Mouse (Mus musculus) neural tube, embryonic 11.5 days (tissue): ENCODE measurements around the gene Spice1. TPM values are rescaled to one million over a fixed set of nuclear protein-coding genes. Genes with fewer than 3 reads are reported as not detected.

Experiments
- ATAC-seq: fragments of 200-750 bp; cut with Nextera tagmentation; 2 replicates; pipeline ENCODE4 v1.8.0; 2017; ENCODE audit warnings: moderate number of reproducible peaks, mild to moderate bottlenecking, moderate TSS enrichment, moderate library complexity; ENCODE audit not compliant: insufficient read depth, low FRiP score, low TSS enrichment
- DNase-seq: peaks from one replicate; pipeline ENCODE4 v3.0.0-alpha.2; 2015; ENCODE audit warnings: low spot score
- H3K27ac ChIP-seq: fragments of 300-500 bp; sonication (generic); 2 replicates; pipeline ENCODE4 v1.5.1; 2014; ENCODE audit warnings: low read depth, mild to moderate bottlenecking, low read length
- H3K27me3 ChIP-seq: fragments of 300-500 bp; sonication (generic); 2 replicates; pipeline ENCODE4 v1.6.1; 2014; ENCODE audit warnings: mild to moderate bottlenecking, low read length, mixed read lengths; ENCODE audit not compliant: control insufficient read depth, insufficient read depth
- H3K36me3 ChIP-seq: fragments of 300-500 bp; sonication (generic); 2 replicates; pipeline ENCODE4 v1.6.1; 2014; ENCODE audit warnings: mild to moderate bottlenecking, low read length, moderate library complexity, mixed read lengths; ENCODE audit not compliant: control insufficient read depth, insufficient read depth
- H3K4me1 ChIP-seq: fragments of 300-500 bp; sonication (generic); 2 replicates; pipeline ENCODE4 v1.6.1; 2014; ENCODE audit warnings: low read length, mixed read lengths; ENCODE audit not compliant: control insufficient read depth, insufficient read depth
- H3K4me2 ChIP-seq: fragments of 300-500 bp; sonication (generic); 2 replicates; pipeline ENCODE4 v1.6.1; 2014; ENCODE audit warnings: low read depth, mild to moderate bottlenecking, moderate library complexity
- H3K4me3 ChIP-seq: fragments of 300-500 bp; sonication (generic); 2 replicates; pipeline ENCODE4 v1.5.1; 2014; ENCODE audit warnings: low read depth, low read length
- H3K9ac ChIP-seq: fragments of 300-500 bp; sonication (generic); 2 replicates; pipeline ENCODE4 v1.6.1; 2014; ENCODE audit warnings: mild to moderate bottlenecking, low read length
- H3K9me3 ChIP-seq: fragments of 300-500 bp; sonication (generic); 2 replicates; pipeline ENCODE4 v1.6.1; 2016; ENCODE audit warnings: low read length; ENCODE audit not compliant: control insufficient read depth
- WGBS: fragments of 180-500 bp; shearing (Covaris S2); extraction: QIAGEN DNeasy Blood & Tissue Kit; methylation state at CpG from one replicate; pipeline ENCODE4 v1.1.7; 2014; 5-methylcytosine and 5-hydroxymethylcytosine counted together
- polyA plus RNA-seq: library from polyadenylated mRNA; unstranded; fragments of >200 nt; fragmentation: Nextera tagmentation; extraction: Ambion mirVana; gene quantifications from 2 replicates; pipeline ENCODE4 v1.2.1, GENCODE M21; 2014

Gene Spice1
- polyA plus RNA-seq: 29.9 and 33.0 TPM in 2 replicates

- no peaks in the 10 kb centered on the region for H3K9me3 ChIP-seq
Measured at GRCm38 (mm10) chr16:44347071-44347901, at the start of gene Spice1. Gene Spice1 (plus strand): TSS chr16:44347121.

GRCm38 (mm10) chr16:44299438-44300093 lies 47.4 kb upstream of the Spice1 start:
- Histone ChIP-seq H3K4me3 (no peak overlapping the region), H3K27me3 (no peaks in the 10 kb centered on the region), H3K36me3 (no peaks in the 10 kb centered on the region), H3K4me2 (no peak overlapping the region), H3K9ac (no peak overlapping the region), H3K27ac (no peak overlapping the region), H3K4me1 (no peaks in the 10 kb centered on the region), H3K9me3 (no peaks in the 10 kb centered on the region; the same call in 1 of the 2 replicates)
- WGBS: 79% methylated on average over 20 of the region's 20 CpGs
- no peak for ATAC-seq
- no peak for DNase-seq

More at GRCm38 (mm10) chr16:44347071-44347901, at the start of gene Spice1:
- Histone ChIP-seq H3K36me3 (no peaks in the 10 kb centered on the region), H3K4me2 (peak within 1 kb of the TSS; percentile 61), H3K9ac (peak within 1 kb of the TSS; percentile 68), H3K4me3 (peak within 1 kb of the TSS; percentile 67), H3K27me3 (no peaks in the 10 kb centered on the region), H3K27ac (peak within 1 kb of the TSS; percentile 69), H3K4me1 (peaks cover 11% of the 10 kb centered on the region)
- WGBS: under 1% methylated on average over 67 of the region's 67 CpGs
- ATAC-seq (peak; percentile 99), DNase-seq (peak; percentile 95)

GRCm38 (mm10) chr16:44302126-44302892 lies 44.6 kb upstream of the Spice1 start:
- ATAC-seq: no peak
- no peaks in the 10 kb centered on the region for H3K36me3 ChIP-seq
- H3K27me3 ChIP-seq: no peaks in the 10 kb centered on the region
- H3K9ac ChIP-seq: no peak overlapping the region
- no peak overlapping the region for H3K4me2 ChIP-seq
- WGBS: 73% methylated on average over 10 of the region's 10 CpGs
- no peak for DNase-seq
- H3K9me3 ChIP-seq: no peaks in the 10 kb centered on the region; the same call in 1 of the 2 replicates
- no peak overlapping the region for H3K27ac ChIP-seq
- no peaks in the 10 kb centered on the region for H3K4me1 ChIP-seq
- H3K4me3 ChIP-seq: no peak overlapping the region

- Histone ChIP-seq H3K9me3 (no peaks in the 10 kb centered on the region; the same call in 1 of the 2 replicates), H3K9ac (no peak overlapping the region), H3K4me1 (no peaks in the 10 kb centered on the region), H3K27me3 (no peaks in the 10 kb centered on the region), H3K27ac (no peak overlapping the region), H3K4me3 (no peak overlapping the region), H3K4me2 (no peak overlapping the region), H3K36me3 (no peaks in the 10 kb centered on the region)
- DNase-seq: no peak
- ATAC-seq: no peak
- WGBS: 78% methylated on average over 2 of the region's 2 CpGs
Measured at GRCm38 (mm10) chr16:44303822-44304221, 43.1 kb upstream of the Spice1 start.

GRCm38 (mm10) chr16:44305606-44306005 lies 41.3 kb upstream of the Spice1 start:
- ATAC-seq (no peak), DNase-seq (no peak)
- no peak overlapping the region for H3K9ac ChIP-seq
- no peaks in the 10 kb centered on the region for H3K4me1 ChIP-seq
- H3K27ac ChIP-seq: no peak overlapping the region
- no peaks in the 10 kb centered on the region for H3K36me3 ChIP-seq
- H3K27me3 ChIP-seq: no peaks in the 10 kb centered on the region
- H3K4me2 ChIP-seq: no peak overlapping the region
- no peak overlapping the region for H3K4me3 ChIP-seq
- WGBS: 66% methylated on average over 3 of the region's 3 CpGs
- H3K9me3 ChIP-seq: no peaks in the 10 kb centered on the region

GRCm38 (mm10) chr16:44313422-44313821 lies 33.5 kb upstream of the Spice1 start:
- Histone ChIP-seq H3K4me2 (no peak overlapping the region), H3K4me1 (no peaks in the 10 kb centered on the region), H3K36me3 (no peaks in the 10 kb centered on the region), H3K4me3 (no peak overlapping the region), H3K27ac (no peak overlapping the region), H3K9me3 (no peaks in the 10 kb centered on the region), H3K9ac (no peak overlapping the region), H3K27me3 (no peaks in the 10 kb centered on the region)
- WGBS: 81% methylated on average over 4 of the region's 4 CpGs
- ATAC-seq: no peak
- no peak for DNase-seq

- H3K4me1 ChIP-seq: no peaks in the 10 kb centered on the region
- no peak overlapping the region for H3K27ac ChIP-seq
- no peaks in the 10 kb centered on the region for H3K9me3 ChIP-seq
- 84% methylated on average over 4 of the region's 4 CpGs for WGBS
- ATAC-seq (no peak), DNase-seq (no peak)
- no peaks in the 10 kb centered on the region for H3K36me3 ChIP-seq
- no peak overlapping the region for H3K9ac ChIP-seq
- H3K4me2 ChIP-seq: no peak overlapping the region
- no peak overlapping the region for H3K4me3 ChIP-seq
- H3K27me3 ChIP-seq: no peaks in the 10 kb centered on the region
Measured at GRCm38 (mm10) chr16:44316350-44316749, 30.6 kb upstream of the Spice1 start.

- WGBS: 60% methylated on average over 3 of the region's 3 CpGs
- Histone ChIP-seq H3K36me3 (no peaks in the 10 kb centered on the region), H3K4me2 (no peak overlapping the region), H3K4me1 (no peaks in the 10 kb centered on the region), H3K9ac (no peak overlapping the region), H3K4me3 (no peak overlapping the region), H3K9me3 (no peaks in the 10 kb centered on the region), H3K27ac (no peak overlapping the region), H3K27me3 (no peaks in the 10 kb centered on the region)
- no peak for ATAC-seq
- no peak for DNase-seq
Measured at GRCm38 (mm10) chr16:44320232-44320631, 26.7 kb upstream of the Spice1 start.
